Mouse (Mus musculus): ENCODE results near the gene Tmem258. TPM values are rescaled to one million over a fixed set of nuclear protein-coding genes. Genes with fewer than 3 reads are reported as not detected.
"Not testable (repeated sequence)": the region's sequence is repeated elsewhere in the genome, so short reads cannot be mapped to it uniquely, and the experiment has no call there.

Tmem258 gene
- 291 TPM for polyA plus RNA-seq (2012; fragmentation: generic; extraction: Trizol)

DNA sequence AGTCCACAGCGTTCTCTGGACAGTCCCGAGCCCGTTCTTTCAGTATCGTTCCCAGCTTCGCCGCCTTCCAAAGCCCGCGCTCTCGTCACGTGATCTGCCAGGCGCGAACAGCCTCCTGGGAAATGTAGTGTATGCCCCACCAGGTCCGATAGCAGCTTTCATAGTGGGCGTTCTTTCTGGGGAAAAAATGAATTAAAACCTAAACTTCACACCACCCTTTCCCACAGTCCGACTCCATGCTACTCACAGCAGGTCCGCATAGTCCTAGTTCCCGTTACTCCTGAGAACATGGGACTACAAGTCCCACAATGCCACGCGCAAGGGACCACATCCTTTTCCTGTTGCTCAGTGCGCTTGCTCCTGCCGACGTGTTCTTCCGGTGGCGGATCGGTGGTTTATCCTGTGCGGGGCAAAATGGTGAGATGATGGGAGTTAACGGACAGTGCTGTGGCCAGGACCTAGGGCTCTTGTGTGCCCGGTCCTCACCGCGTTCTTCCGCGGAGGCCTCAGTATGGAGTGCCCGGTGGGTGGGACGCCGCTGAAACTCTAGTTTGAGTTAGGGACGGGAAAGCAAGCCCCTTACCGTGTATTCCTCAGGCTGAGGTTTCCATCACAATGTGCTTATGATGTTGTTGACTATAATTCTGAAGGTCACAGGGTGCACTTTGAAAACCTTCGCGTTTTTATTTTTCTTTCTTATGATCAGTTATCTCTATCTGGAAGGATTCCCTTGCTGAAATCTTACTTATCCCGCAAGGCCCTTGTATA is at the start of gene Tmem258, which contains the start of gene Fen1:
Gene Tmem258 (plus strand): TSS at position 167 of the 768 bp plus-strand sequence.
Gene Fen1 (minus strand): TSS at position 322 of the 768 bp plus-strand sequence.
- no peak for TF ChIP-seq REST (IDR thresholded peaks at IDR 0.05; ENCODE audit: insufficient read depth, insufficient read length)
- TF ChIP-seq SRF (IDR thresholded peaks at IDR 0.05; ENCODE audit: control insufficient read depth, insufficient read length, low read depth) = no peak
- no peak for TF ChIP-seq TCF12 (IDR thresholded peaks at IDR 0.05; ENCODE audit: insufficient read depth, poor library complexity, severe bottlenecking)
- no peak for TF ChIP-seq MAX (IDR thresholded peaks at IDR 0.05; ENCODE audit: low read depth)
- peak; percentile 79 for TF ChIP-seq POLR2AphosphoS2 (IDR thresholded peaks at IDR 0.05; ENCODE audit: insufficient read length, low read depth)
- no peak for TF ChIP-seq MYOD1 (IDR thresholded peaks at IDR 0.05; ENCODE audit: control insufficient read depth in 1 of 3, insufficient read length in 2 of 3, low read depth in 2 of 3)
- TF ChIP-seq CEBPB (IDR thresholded peaks at IDR 0.05; ENCODE audit: insufficient read depth, poor library complexity, severe bottlenecking) = no peak
- TF ChIP-seq TCF3 (IDR thresholded peaks at IDR 0.05; ENCODE audit: insufficient read length, low read depth) = no peak
- TF ChIP-seq POLR2A (IDR thresholded peaks at IDR 0.05; ENCODE audit: insufficient read length, low read depth) = peak; percentile 79
- no peak for TF ChIP-seq MYOG (IDR thresholded peaks at IDR 0.05; ENCODE audit: control insufficient read depth in 1 of 3, insufficient read depth in 1 of 3, insufficient read length in 2 of 3, low read depth in 2 of 3)
- TF ChIP-seq USF1 (IDR thresholded peaks at IDR 0.05; ENCODE audit: low read depth) = peak; percentile 99
- TF ChIP-seq E2F4 (IDR thresholded peaks at IDR 0.05; ENCODE audit: insufficient read depth) = peak; percentile 98
- Histone ChIP-seq H3ac (ENCODE audit: control insufficient read depth, insufficient read length) (peak within 1 kb of the TSS; percentile 38), H3K4me3 (peak within 1 kb of the TSS; percentile 91), H3K4me2 (ENCODE audit: low read depth) (peak within 1 kb of the TSS; percentile 97), H3K79me2 (ENCODE audit: control insufficient read depth, insufficient read depth) (peaks cover 42% of the 10 kb centered on the region), H3K36me3 (ENCODE audit: control insufficient read depth, insufficient read depth) (peaks cover 14% of the 10 kb centered on the region), H3K27me3 (ENCODE audit: control insufficient read depth, insufficient read depth, insufficient read length) (no peaks in the 10 kb centered on the region)

DNA sequence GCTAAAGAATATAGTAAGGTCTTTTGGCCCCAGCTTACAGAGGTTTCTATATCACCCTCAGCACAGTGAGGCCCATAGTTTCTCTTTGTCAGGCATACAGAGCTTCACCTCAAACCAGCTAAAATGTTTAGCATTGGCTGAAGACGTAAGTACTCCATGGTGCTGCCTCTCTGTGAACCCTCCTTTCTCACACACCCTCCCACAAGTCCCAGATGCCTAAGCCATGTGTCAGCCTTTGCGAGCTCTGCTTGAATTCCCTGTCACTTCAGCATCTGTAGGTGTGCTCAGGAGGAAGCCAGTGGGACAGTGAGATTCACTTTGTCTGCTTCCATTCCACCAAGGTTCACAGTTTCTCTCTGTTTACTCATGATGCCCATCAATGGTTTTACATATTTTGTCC is 46.1 kb upstream of the Tmem258 start:
- TF ChIP-seq MYOG (IDR thresholded peaks at IDR 0.05; ENCODE audit: control insufficient read depth in 1 of 3, insufficient read depth in 1 of 3, insufficient read length in 2 of 3, low read depth in 2 of 3) = no peak
- TF ChIP-seq MAX (IDR thresholded peaks at IDR 0.05; ENCODE audit: low read depth) = no peak
- TF ChIP-seq POLR2A (IDR thresholded peaks at IDR 0.05; ENCODE audit: insufficient read length, low read depth) = no peak
- no peak for TF ChIP-seq POLR2AphosphoS2 (IDR thresholded peaks at IDR 0.05; ENCODE audit: insufficient read length, low read depth)
- no peak for TF ChIP-seq E2F4 (IDR thresholded peaks at IDR 0.05; ENCODE audit: insufficient read depth)
- TF ChIP-seq SRF (IDR thresholded peaks at IDR 0.05; ENCODE audit: control insufficient read depth, insufficient read length, low read depth) = no peak
- no peak for TF ChIP-seq TCF12 (IDR thresholded peaks at IDR 0.05; ENCODE audit: insufficient read depth, poor library complexity, severe bottlenecking)
- TF ChIP-seq USF1 (IDR thresholded peaks at IDR 0.05; ENCODE audit: low read depth) = no peak
- H3K4me2 ChIP-seq (ENCODE audit: low read depth) = no peak overlapping the region
- H3K79me2 ChIP-seq (ENCODE audit: control insufficient read depth, insufficient read depth) = no peaks in the 10 kb centered on the region
- no peak overlapping the region for H3K4me3 ChIP-seq
- H3K36me3 ChIP-seq (ENCODE audit: control insufficient read depth, insufficient read depth) = no peaks in the 10 kb centered on the region
- no peak overlapping the region for H3ac ChIP-seq (ENCODE audit: control insufficient read depth, insufficient read length)
- H3K27me3 ChIP-seq (ENCODE audit: control insufficient read depth, insufficient read depth, insufficient read length) = peaks cover 4% of the 10 kb centered on the region

GRCm38 (mm10) chr19:10163896-10164295 is 39.9 kb upstream of the Tmem258 start:
- TF ChIP-seq USF1 (IDR thresholded peaks at IDR 0.05; ENCODE audit: low read depth) (no peak), SRF (IDR thresholded peaks at IDR 0.05; ENCODE audit: control insufficient read depth, insufficient read length, low read depth) (no peak), E2F4 (IDR thresholded peaks at IDR 0.05; ENCODE audit: insufficient read depth) (no peak)
- Histone ChIP-seq H3K4me2 (ENCODE audit: low read depth) (no peak overlapping the region), H3K79me2 (ENCODE audit: control insufficient read depth, insufficient read depth) (no peaks in the 10 kb centered on the region), H3ac (ENCODE audit: control insufficient read depth, insufficient read length) (no peak overlapping the region), H3K27me3 (ENCODE audit: control insufficient read depth, insufficient read depth, insufficient read length) (no peaks in the 10 kb centered on the region), H3K36me3 (ENCODE audit: control insufficient read depth, insufficient read depth) (no peaks in the 10 kb centered on the region), H3K4me3 (no peak overlapping the region)

DNA sequence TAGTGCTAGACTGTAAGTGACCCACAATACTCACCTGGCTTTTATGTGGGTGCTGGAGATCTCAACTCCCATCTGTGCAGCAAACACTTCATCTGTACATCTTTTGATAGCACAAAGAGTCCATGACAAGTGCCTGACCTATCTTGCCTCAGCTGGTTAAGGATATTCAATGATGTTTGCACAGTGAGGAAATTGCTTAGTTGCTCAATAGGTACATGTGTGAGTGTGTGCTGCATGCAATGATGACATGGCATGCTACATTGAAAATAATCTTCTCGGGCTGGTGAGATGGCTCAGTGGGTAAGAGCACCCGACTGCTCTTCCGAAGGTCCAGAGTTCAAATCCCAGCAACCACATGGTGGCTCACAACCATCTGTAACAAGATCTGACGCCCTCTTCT is 37.9 kb upstream of the Tmem258 start:
- H3K36me3 ChIP-seq (ENCODE audit: control insufficient read depth, insufficient read depth); H3ac ChIP-seq (ENCODE audit: control insufficient read depth, insufficient read length); H3K79me2 ChIP-seq (ENCODE audit: control insufficient read depth, insufficient read depth); H3K27me3 ChIP-seq (ENCODE audit: control insufficient read depth, insufficient read depth, insufficient read length); H3K4me2 ChIP-seq (ENCODE audit: low read depth); H3K4me3 ChIP-seq: not testable (repeated sequence)

DNA sequence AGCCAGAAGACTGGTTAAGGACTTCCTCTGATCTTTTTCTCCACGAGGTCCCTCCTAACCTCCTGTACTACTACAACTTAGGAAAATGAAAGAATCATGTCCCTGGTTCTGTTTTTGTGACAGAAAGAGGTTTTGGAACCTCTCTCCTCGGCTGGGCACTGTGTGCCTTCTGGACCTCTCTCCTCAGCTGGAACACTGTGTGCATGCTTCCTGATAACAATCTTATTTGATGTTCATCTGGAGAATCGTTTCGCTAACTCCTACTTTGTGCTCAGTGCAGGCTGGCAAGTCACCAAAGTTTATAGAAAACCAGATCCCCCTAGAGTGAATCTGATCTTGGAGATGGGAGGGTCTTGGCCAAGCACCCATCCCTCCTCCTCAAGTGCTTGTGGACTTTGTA is 36.7 kb upstream of the Tmem258 start:
- no peaks in the 10 kb centered on the region for H3K79me2 ChIP-seq (ENCODE audit: control insufficient read depth, insufficient read depth)

More for the DNA sequence above, 36.7 kb upstream of the Tmem258 start:
- no peak overlapping the region for H3K4me3 ChIP-seq
- no peaks in the 10 kb centered on the region for H3K36me3 ChIP-seq (ENCODE audit: control insufficient read depth, insufficient read depth)
- H3K27me3 ChIP-seq (ENCODE audit: control insufficient read depth, insufficient read depth, insufficient read length) = no peaks in the 10 kb centered on the region
- no peak overlapping the region for H3ac ChIP-seq (ENCODE audit: control insufficient read depth, insufficient read length)
- H3K4me2 ChIP-seq (ENCODE audit: low read depth) = no peak overlapping the region
- TF ChIP-seq SRF (IDR thresholded peaks at IDR 0.05; ENCODE audit: control insufficient read depth, insufficient read length, low read depth) = no peak
- no peak for TF ChIP-seq REST (IDR thresholded peaks at IDR 0.05; ENCODE audit: insufficient read depth, insufficient read length)
- no peak for TF ChIP-seq USF1 (IDR thresholded peaks at IDR 0.05; ENCODE audit: low read depth)
- TF ChIP-seq MYOD1 (IDR thresholded peaks at IDR 0.05; ENCODE audit: control insufficient read depth in 1 of 3, insufficient read length in 2 of 3, low read depth in 2 of 3) = no peak
- TF ChIP-seq CEBPB (IDR thresholded peaks at IDR 0.05; ENCODE audit: insufficient read depth, poor library complexity, severe bottlenecking) = no peak
- TF ChIP-seq POLR2A (IDR thresholded peaks at IDR 0.05; ENCODE audit: insufficient read length, low read depth) = no peak
- TF ChIP-seq TCF12 (IDR thresholded peaks at IDR 0.05; ENCODE audit: insufficient read depth, poor library complexity, severe bottlenecking) = no peak
- no peak for TF ChIP-seq TCF3 (IDR thresholded peaks at IDR 0.05; ENCODE audit: insufficient read length, low read depth)
- TF ChIP-seq MAX (IDR thresholded peaks at IDR 0.05; ENCODE audit: low read depth) = no peak
